Mouse (Mus musculus): ENCODE results near the gene Ddx58.

Gene Ddx58

GRCm38 (mm10) chr4:40234256-40234655 lies 5.4 kb downstream of the Ddx58 start:
- no peak for DNase-seq (ENCODE audit: low spot score in 2 of 2)

DNA sequence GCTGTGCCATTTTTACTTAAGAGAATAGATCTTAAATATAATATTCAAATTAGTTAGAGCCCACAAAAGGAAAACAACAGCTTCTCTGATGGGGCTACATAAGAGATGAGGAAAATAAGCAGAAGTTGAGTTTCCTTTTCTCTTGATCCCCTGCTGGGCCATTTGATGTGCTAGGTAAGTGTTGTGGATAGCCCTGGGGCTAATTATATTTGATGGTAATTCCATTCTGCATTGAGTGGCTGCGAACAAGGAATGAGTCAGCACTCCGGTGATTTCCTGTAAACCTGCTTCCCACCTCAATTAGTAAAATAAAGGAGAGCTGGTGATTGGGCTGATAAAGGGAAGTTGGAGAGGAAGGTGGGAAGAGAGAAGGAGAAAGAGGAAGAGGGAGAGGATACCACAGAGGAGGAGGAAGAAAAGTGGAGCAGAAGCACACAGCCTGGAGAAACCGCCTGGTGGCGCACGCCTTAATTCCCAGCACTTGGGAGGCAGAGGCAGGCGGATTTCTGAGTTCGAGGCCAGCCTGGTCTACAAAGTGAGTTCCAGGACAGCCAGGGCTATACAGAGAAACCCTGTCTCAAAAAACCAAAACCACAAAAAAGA lies 6.5 kb downstream of the Ddx58 start:
- no peak for DNase-seq (ENCODE audit: low spot score in 2 of 2)

DNA sequence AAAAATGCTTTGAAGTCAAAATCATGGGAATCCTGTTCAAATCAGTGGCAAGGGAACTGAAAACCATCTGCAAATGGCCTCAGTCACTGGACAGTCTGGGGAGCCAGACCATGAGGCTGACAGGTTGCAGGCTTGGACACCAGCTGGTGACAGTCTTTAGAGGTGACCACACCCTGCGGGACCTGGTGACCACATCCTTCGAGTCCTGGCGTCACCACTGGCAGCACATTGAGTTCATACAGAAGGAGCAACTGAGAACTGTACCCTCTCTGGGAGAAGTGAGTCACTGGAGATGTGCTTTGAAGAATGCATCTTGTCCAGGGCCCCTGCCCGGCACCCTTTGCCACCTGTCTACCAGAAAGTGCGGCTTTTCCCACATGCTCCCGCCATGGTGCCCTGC lies 9.9 kb downstream of the Ddx58 start:
- DNase-seq (ENCODE audit: low spot score in 2 of 2), result no peak

- no peak for DNase-seq (ENCODE audit: low spot score in 2 of 2)
Measured at GRCm38 (mm10) chr4:40227886-40228285, 11.7 kb downstream of the Ddx58 start.

DNA sequence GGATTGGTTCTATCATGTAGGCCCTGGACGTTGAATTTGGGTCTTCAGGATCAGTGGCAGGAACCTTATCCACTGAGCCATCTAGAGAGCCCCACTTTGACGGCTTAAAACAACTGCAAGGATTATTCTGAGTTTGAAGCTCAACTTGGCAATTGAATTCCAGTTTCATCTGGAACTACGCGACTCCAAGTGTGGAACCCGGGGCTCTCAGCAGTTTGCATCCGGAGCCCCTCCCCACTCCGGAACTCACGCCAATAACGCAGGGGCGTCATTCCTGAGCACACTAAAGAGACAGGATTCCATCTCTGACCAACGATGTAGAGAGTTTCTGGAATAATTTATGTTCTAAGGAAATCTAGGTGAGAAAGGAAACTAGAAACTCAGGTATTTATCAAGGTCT lies 12.5 kb downstream of the Ddx58 start:
- no peak for DNase-seq (ENCODE audit: low spot score in 2 of 2)

DNA sequence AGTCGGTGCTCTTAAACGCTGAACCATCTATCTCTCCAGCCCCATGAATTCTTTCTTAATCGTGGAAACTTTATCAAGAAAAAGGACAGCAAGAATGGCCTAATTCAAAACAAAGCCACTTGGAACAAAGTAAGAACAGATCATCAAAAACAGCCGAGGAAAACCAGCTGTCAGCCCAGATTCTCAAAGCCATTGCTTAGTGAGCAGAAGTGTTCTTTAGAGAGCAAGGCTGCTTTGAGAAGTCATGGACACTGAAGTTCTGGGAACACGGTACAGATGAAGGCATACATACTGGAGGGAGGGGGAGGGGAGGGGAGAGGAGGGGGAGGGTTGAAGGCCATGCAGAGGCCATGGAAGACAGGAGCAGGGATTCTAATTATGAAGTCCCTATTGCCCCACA lies 13.5 kb downstream of the Ddx58 start:
- DNase-seq (ENCODE audit: low spot score in 2 of 2), result no peak

- no peak for DNase-seq (ENCODE audit: low spot score in 2 of 2)
Measured at GRCm38 (mm10) chr4:40221876-40222585, 17.6 kb downstream of the Ddx58 start.

- no peak for DNase-seq (ENCODE audit: low spot score in 2 of 2)
Measured at GRCm38 (mm10) chr4:40221004-40221760, 18.4 kb downstream of the Ddx58 start.

DNA sequence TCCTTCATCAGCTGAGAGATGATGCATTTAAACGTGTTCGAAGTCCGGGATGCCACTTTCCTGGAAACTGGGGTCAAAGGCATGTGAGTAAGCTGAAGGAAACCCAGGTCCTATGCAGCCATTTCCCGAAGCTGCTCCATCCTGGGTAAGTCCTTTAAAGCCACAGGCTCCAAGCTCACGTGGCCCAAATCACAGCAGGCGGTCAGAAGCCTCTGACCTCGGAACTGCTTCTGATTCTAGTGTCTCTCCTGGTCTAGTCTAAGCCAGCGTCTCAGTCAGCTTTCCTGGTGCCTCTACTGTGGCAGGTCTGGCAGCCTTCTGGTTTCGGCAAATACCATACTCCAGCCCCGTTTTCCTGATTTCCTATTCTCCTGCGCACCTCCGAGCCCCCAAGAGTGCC lies 19.2 kb downstream of the Ddx58 start:
- no peak for DNase-seq (ENCODE audit: low spot score in 2 of 2)

DNA sequence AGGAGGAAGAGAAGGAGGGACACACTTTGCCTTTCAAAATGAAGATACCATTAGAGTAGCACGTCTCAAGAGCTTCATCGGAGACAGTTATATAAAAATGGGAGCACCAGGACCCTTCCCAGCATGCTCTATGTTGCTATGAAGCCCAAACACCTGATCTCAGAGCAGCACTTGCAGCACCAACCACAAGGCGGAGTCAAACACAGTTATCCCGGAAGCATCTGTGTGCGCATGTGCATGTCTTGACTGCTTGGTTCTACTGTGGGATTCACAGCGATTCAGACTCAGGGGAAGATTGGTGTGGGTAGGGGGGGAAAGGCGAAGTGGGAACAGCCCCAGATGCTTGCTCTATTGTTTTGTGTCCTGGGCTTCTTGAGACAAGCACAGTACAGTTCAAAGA lies 21.2 kb downstream of the Ddx58 start:
- no peak for DNase-seq (ENCODE audit: low spot score in 2 of 2)

DNA sequence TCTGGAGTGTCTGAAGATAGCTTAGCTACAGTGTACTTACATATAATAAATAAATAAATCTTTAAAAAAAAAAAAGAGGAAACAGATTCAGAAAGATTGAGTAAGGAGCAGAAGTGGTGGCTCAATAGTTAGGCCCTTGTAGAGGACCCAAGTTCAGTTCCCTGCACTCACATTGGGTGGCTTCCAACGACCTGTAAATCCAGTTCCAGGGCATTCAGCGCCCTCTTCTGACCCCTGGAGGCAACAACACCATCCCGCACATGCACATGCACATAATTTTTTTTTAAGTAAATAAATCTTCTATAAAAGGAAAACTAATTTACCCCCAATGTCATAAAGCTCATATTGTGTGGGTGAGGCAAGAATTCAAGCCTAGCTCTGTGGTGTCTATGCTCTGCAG lies 21.7 kb downstream of the Ddx58 start:
- no peak for DNase-seq (ENCODE audit: low spot score in 2 of 2)

DNA sequence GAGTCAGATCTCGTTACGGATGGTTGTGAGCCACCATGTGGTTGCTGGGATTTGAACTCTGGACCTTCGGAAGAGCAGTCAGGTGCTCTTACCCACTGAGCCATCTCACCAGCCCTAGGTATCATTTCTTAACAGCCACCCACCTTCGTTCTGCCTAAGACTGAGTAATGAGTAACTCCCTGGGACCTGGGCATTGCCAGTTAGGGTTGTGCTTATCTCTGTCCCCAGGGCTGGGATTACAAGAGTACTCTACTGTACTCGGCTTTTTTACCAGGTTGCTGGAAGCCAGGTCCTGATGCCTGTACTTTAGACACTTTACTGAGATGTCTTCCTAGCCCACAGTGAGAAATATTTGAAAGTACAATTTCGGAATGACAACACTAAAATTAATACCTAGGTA lies 27.5 kb downstream of the Ddx58 start:
- no peak for DNase-seq (ENCODE audit: low spot score in 2 of 2)

DNA sequence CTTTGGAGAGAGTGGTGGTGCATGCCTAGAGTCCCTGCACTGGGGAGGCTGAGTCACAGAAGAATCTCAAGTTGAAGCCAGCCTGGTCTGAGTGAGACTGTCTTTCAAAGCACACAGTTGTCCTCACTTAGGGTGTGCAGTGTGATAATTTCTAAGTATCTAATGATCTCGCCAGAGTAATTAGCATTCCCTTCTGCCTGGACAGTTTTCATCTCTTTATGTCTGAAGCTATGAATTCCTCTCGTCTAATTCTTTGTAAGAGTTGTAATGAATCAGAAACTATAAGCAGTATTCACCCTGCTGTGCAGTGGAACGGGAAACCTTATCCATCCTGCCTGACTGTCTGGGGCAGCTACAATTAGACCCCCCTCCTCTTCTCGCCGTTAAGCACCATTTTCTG lies 31.9 kb downstream of the Ddx58 start:
- no peak for DNase-seq (ENCODE audit: low spot score in 2 of 2)

DNA sequence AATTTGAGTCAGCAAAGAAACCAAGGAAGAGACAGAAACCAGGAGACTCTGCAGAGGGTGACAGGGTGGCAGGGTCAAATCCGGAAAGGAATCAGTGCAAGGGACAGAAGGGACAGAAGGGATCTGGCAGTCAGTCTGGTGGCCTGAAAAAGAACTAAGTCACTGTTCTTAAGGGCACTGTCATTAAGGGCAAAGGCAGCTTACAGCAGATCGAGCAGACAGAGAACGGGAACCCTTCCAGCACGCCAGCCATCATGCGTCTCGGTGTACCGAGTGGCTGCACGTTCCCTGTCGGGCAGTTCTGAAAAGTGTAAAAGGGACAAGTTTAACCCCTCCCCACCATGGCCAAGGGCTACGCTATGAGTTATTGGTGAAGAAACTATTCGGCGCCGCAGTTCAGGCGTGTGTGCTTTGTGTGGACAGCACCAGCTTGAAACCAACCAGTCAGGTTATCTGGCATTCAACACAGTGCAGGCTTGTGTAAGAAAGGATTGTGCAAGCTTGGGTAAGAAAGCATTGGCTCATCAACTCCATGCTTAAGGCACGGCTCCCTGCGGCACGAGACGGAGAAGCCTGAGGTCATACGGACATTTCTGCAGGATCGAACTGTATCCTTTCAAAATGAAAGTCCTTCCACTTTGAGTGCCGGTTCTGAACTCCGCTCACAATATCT lies 34.3 kb downstream of the Ddx58 start:
- no peak for DNase-seq (ENCODE audit: low spot score in 2 of 2)

- DNase-seq (ENCODE audit: low spot score in 2 of 2), result no peak
Measured at GRCm38 (mm10) chr4:40204374-40204773, 35.3 kb downstream of the Ddx58 start.

DNA sequence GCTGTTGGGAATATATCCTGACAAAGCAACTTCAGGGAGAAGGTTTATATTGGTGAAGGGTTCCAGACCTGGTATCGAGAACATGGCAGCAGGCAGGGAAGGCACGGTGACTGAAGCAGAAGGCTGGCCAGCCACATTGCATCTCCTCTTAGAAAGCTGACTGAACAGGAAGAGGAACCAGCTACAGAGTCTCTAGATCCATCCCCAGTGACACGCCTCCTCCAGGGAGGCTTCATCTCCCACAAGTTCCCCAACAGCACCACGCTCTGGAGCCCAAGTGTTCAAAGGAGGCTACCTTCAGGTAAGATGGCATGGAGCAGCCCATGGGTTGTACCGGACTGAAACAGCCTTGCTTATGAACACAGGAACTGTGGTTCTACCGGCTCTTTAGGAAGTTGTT lies 37.4 kb downstream of the Ddx58 start:
- DNase-seq (ENCODE audit: low spot score in 2 of 2), result no peak

GRCm38 (mm10) chr4:40195336-40195735 lies 44.3 kb downstream of the Ddx58 start:
- DNase-seq (ENCODE audit: low spot score in 2 of 2), result no peak

DNA sequence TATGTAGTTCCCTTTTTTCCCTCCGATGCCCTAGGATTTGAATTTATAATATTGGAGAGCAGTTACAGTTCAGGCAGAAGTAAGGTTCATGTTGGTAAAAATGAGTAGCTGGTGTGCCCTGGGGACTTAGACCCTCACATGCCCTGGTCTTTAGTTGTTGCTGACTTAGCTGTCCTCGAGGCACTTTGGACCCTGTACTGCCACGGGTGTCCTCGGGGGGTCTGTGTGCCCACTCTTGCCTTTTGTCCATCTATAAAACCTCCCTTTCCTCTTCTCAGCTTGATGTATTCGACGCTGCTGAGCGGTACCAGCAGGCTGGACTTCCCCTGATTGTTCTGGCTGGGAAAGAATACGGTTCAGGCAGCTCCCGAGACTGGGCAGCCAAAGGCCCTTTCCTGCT lies 46.2 kb downstream of the Ddx58 start:
- no peak for DNase-seq (ENCODE audit: low spot score in 2 of 2)

DNA sequence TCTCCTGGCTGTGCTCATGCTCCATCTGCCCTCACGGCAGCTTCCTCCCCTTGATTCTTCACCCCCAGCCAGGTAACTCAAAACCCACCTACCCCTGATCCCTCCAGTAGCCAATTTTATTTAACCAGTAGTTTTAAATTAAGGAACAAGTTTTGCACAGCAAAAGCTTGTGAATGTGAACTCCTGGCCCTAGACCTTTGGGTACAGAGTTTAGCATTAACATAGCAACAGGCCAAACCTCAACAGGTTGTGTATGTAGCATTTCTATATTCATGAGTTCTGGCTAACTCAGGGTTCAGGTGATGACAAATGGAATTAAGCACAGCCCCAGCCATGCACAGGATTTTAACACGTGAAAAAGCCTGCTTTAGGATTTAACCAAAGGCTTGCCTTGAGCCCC lies 47.4 kb downstream of the Ddx58 start:
- DNase-seq (ENCODE audit: low spot score in 2 of 2), result no peak

GRCm38 (mm10) chr4:40187956-40188355 lies 51.7 kb downstream of the Ddx58 start:
- DNase-seq (ENCODE audit: low spot score in 2 of 2), result no peak

- no peak for DNase-seq (ENCODE audit: low spot score in 2 of 2)
Measured at GRCm38 (mm10) chr4:40184470-40184869, 55.2 kb downstream of the Ddx58 start.

- no peak for DNase-seq (ENCODE audit: low spot score in 2 of 2)
Measured at GRCm38 (mm10) chr4:40183781-40184180, 55.8 kb downstream of the Ddx58 start.
